Mouse (Mus musculus) bone marrow, adult 2 months (tissue): Measurements from ENCODE around the gene Exoc4.

Source experiments
- CTCF ChIP-seq: fragments of 200-500 bp; IDR thresholded peaks from 2 replicates; pipeline ENCODE4 v1.5.1; 2011; ENCODE audit warnings: low read length, control low read depth; ENCODE audit not compliant: control insufficient read depth, insufficient read depth
- POLR2A ChIP-seq: fragments of 200-500 bp; IDR thresholded peaks from 2 replicates; pipeline ENCODE4 v1.6.1; 2011; ENCODE audit warnings: low read depth, mild to moderate bottlenecking, control low read depth, low read length, borderline replicate concordance; ENCODE audit not compliant: control insufficient read depth

DNA sequence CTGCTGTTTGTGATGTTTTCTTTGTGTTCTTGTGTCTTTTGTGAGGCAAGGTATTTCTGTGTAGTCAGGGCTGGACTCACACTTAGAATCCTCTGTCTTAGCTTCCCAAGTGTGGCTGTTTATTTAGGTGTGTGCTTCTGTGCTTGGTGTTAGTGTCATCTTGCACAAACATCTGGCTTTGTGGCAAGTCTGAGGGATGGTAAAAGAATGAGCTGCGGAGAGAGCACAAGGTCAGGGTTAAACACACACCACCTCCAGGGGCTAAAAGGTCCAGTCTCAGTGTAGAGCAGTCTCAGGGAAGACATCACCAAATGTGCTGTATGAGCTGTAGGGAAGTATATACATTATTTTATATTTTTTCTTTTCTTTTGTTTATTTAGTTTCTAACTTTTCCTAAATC, 57.1 kb downstream of the Exoc4 start:
- TF ChIP-seq CTCF (no peak), POLR2A (no peak)
